Mouse (Mus musculus) stomach, embryonic 16.5 days (tissue): ENCODE results near the gene D11Wsu47e. TPM values are rescaled to one million over a fixed set of nuclear protein-coding genes. Genes with fewer than 3 reads are reported as not detected.

Source experiments
- polyA plus RNA-seq: library from polyadenylated mRNA; unstranded; fragments of >200 nt; fragmentation: Nextera tagmentation; extraction: Ambion mirVana; gene quantifications from 2 replicates; pipeline ENCODE4 v1.2.1, GENCODE M21; 2015

Gene D11Wsu47e
- polyA plus RNA-seq, 1 experiment from 2014 or later = 17.1 TPM

Other genes starting within 250 kb of the D11Wsu47e start
- gene Sstr2, start 65.1 kb upstream of the D11Wsu47e start, polyA plus RNA-seq = 1.6 and 2.3 TPM in 2 replicates
- gene Cog1, start 35.2 kb upstream of the D11Wsu47e start, polyA plus RNA-seq = 17.3 and 20.8 TPM in 2 replicates
- gene Slc39a11, start 34.3 kb upstream of the D11Wsu47e start, polyA plus RNA-seq = 47.9 and 50.3 TPM in 2 replicates
- gene Fam104a, start 257 bp upstream of the D11Wsu47e start, polyA plus RNA-seq = 36.2 and 41.2 TPM in 2 replicates
- gene Cpsf4l, start 25.6 kb downstream of the D11Wsu47e start, polyA plus RNA-seq = 0.18 and 0.41 TPM in 2 replicates
- gene Cdc42ep4, start 67.5 kb downstream of the D11Wsu47e start, polyA plus RNA-seq = 59.7 and 62.0 TPM in 2 replicates